Mouse (Mus musculus) left cerebral cortex, adult 11 months (tissue): ENCODE measurements around the gene Fig4.

Experiments
- DNase-seq: peaks from one replicate; pipeline ENCODE4 v3.0.0; 2022; ENCODE audit warnings: low spot score

The Fig4 gene

GRCm38 (mm10) chr10:41260243-41261006 is 42.6 kb downstream of the Fig4 start:
- DNase-seq: no peak

- DNase-seq: no peak
Observed at GRCm38 (mm10) chr10:41250749-41251065, 52.4 kb downstream of the Fig4 start.

- no peak for DNase-seq
Observed at GRCm38 (mm10) chr10:41250045-41250748, 52.9 kb downstream of the Fig4 start.

- no peak for DNase-seq
Observed at GRCm38 (mm10) chr10:41249006-41249659, 53.9 kb downstream of the Fig4 start.

- DNase-seq: no peak
Observed at GRCm38 (mm10) chr10:41247800-41248473, 55.1 kb downstream of the Fig4 start.

- no peak for DNase-seq
Observed at GRCm38 (mm10) chr10:41246111-41246510, 56.9 kb downstream of the Fig4 start.

- no peak for DNase-seq
Observed at GRCm38 (mm10) chr10:41245477-41245876, 57.6 kb downstream of the Fig4 start.

GRCm38 (mm10) chr10:41245028-41245427 is 58.0 kb downstream of the Fig4 start:
- DNase-seq: no peak

GRCm38 (mm10) chr10:41243930-41244329 is 59.1 kb downstream of the Fig4 start:
- no peak for DNase-seq

- DNase-seq: no peak
Observed at GRCm38 (mm10) chr10:41241558-41242242, 61.4 kb downstream of the Fig4 start.

GRCm38 (mm10) chr10:41241080-41241479 is 62.0 kb downstream of the Fig4 start:
- no peak for DNase-seq

GRCm38 (mm10) chr10:41236020-41236419 is 67.0 kb downstream of the Fig4 start:
- no peak for DNase-seq

GRCm38 (mm10) chr10:41235584-41235983 is 67.5 kb downstream of the Fig4 start:
- no peak for DNase-seq

GRCm38 (mm10) chr10:41235159-41235558 is 67.9 kb downstream of the Fig4 start:
- no peak for DNase-seq

- no peak for DNase-seq
Observed at GRCm38 (mm10) chr10:41234552-41234951, 68.5 kb downstream of the Fig4 start.

- no peak for DNase-seq
Observed at GRCm38 (mm10) chr10:41233140-41233539, 69.9 kb downstream of the Fig4 start.

GRCm38 (mm10) chr10:41231163-41231835 is 71.8 kb downstream of the Fig4 start:
- no peak for DNase-seq

GRCm38 (mm10) chr10:41227626-41228025 is 75.4 kb downstream of the Fig4 start:
- no peak for DNase-seq

GRCm38 (mm10) chr10:41223499-41223898 is 79.6 kb downstream of the Fig4 start:
- DNase-seq: no peak

- no peak for DNase-seq
Observed at GRCm38 (mm10) chr10:41221204-41221603, 81.9 kb downstream of the Fig4 start.

- no peak for DNase-seq
Observed at GRCm38 (mm10) chr10:41218897-41219296, 84.2 kb downstream of the Fig4 start.
